8 mouse cellular contexts compared by ENCODE assay signal in the genomic region with DNA sequence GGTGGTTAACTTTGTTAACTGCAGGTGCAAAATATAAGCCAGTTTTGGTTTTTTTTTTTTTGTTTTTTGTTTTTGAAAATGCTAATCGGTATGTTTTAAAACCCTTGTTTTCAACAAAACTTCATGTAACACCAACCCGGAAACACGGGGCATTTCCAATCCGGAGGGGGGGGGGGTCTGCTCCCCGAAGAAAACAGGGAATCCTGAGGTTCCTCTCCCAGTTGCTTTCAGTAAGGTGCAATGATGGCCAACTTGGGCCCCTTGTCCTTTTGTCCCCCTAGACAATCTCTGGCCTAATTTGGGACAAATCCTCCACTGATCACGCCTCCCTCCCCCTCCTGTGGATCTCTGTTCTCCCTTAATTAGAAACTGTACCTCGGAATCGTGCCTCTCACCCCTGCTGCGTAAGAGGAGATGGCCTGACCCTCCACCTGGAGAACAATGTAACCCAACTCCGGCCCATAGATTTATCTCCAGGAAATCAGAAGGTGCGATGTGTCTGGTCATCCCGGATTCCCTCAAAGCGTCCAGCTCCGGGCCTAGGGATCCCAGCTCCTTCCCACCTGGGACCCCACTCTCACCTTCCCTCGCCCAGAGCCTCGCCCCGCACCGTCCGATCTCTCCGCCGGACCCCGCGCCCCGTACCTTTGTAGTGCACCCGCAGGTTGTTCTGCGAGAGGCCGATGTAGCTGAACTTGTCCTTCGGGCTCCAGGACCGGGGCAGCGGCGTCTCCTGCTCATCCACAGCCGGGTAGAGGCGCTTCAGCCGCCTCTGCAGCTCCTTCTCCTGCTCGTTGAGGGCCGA. TPM values are rescaled to one million over a fixed set of nuclear protein-coding genes. Genes with fewer than 3 reads are reported as not detected.
DNase-seq lines count a peak whose midpoint lies in the region; ATAC-seq and TF ChIP-seq lines count a peak whose summit lies in the region.

No protein-coding gene starts in this region.

- no peaks in the 10 kb centered on the region for H3K36me3 ChIP-seq in forebrain, embryonic 15.5 days
- H3K36me3 ChIP-seq in hindbrain, embryonic 15.5 days, result no peaks in the 10 kb centered on the region
- no peaks in the 10 kb centered on the region for H3K36me3 ChIP-seq in liver, embryonic 12.5 days

- WGBS in forebrain, embryonic 15.5 days, result 0% methylated on average over 36 of the region's 36 CpGs
- under 1% methylated on average over 36 of the region's 36 CpGs for WGBS in hindbrain, embryonic 15.5 days
- WGBS in liver, embryonic 12.5 days (ENCODE audit: insufficient replicate concordance), result under 1% methylated on average over 35 of the region's 36 CpGs

- peak overlapping the region; percentile 90 for H3K4me3 ChIP-seq in layer of hippocampus, adult 2 months
- H3K4me3 ChIP-seq in forebrain, embryonic 15.5 days, result peak overlapping the region; percentile 96
- H3K4me3 ChIP-seq in hindbrain, embryonic 15.5 days, result peak overlapping the region; percentile 89
- peak overlapping the region; percentile 96 for H3K4me3 ChIP-seq in liver, embryonic 12.5 days

- no peaks in the 10 kb centered on the region for H3K27me3 ChIP-seq in forebrain, embryonic 15.5 days
- no peaks in the 10 kb centered on the region for H3K27me3 ChIP-seq in hindbrain, embryonic 15.5 days
- no peaks in the 10 kb centered on the region for H3K27me3 ChIP-seq in liver, embryonic 12.5 days (replicated peaks)

- no peak for TF ChIP-seq CTCF in layer of hippocampus, adult 2 months (conservative IDR thresholded peaks at IDR 0.05)

- peak overlapping the region; percentile 60 for H3K4me2 ChIP-seq in forebrain, embryonic 15.5 days (replicated peaks)
- H3K4me2 ChIP-seq in hindbrain, embryonic 15.5 days, result peak overlapping the region; percentile 70
- H3K4me2 ChIP-seq in liver, embryonic 12.5 days, result peak overlapping the region; percentile 93

- H3K4me1 ChIP-seq in forebrain, embryonic 15.5 days, result peaks cover 28% of the 10 kb centered on the region
- H3K4me1 ChIP-seq in hindbrain, embryonic 15.5 days (replicated peaks), result peaks cover 35% of the 10 kb centered on the region
- H3K4me1 ChIP-seq in liver, embryonic 12.5 days, result peaks cover 63% of the 10 kb centered on the region

- 0 out of 2 replicates have a peak, but pooled peaks have one; percentile 11 for ATAC-seq in forebrain, embryonic 15.5 days (replicated peaks)
- ATAC-seq in hindbrain, embryonic 15.5 days (ENCODE audit: low FRiP score, low read depth), result peak; percentile 17; the same call in 1 of the 2 replicates
- ATAC-seq in liver, embryonic 12.5 days, result 0 out of 2 replicates have a peak, but pooled peaks have one; percentile 6

- peak overlapping the region; percentile 94 for H3K27ac ChIP-seq in layer of hippocampus, adult 2 months
- H3K27ac ChIP-seq in forebrain, embryonic 15.5 days (replicated peaks), result peak overlapping the region; percentile 99
- H3K27ac ChIP-seq in hindbrain, embryonic 15.5 days (replicated peaks), result peak overlapping the region; percentile 98
- H3K27ac ChIP-seq in liver, embryonic 12.5 days, result peak overlapping the region; percentile 98

- peak overlapping the region; percentile 98 for H3K9ac ChIP-seq in forebrain, embryonic 15.5 days (replicated peaks)
- H3K9ac ChIP-seq in hindbrain, embryonic 15.5 days, result peak overlapping the region; percentile 98
- H3K9ac ChIP-seq in liver, embryonic 12.5 days, result peak overlapping the region; percentile 96

- no peak for DNase-seq in layer of hippocampus, adult 2 months (ENCODE audit: low spot score in 2 of 2)
- DNase-seq in layer of hippocampus, adult 11-12 months (ENCODE audit: low spot score), result no peak
- peak; percentile 57 for DNase-seq in cerebellum, adult 11-12 months
- peak; percentile 69 for DNase-seq in neural tube, embryonic 10.5 days (ENCODE audit: extremely low spot score, low spot score)
- peak; percentile 57 for DNase-seq in testis, postnatal 14 days (ENCODE audit: low spot score)

- no peaks in the 10 kb centered on the region for H3K9me3 ChIP-seq in forebrain, embryonic 15.5 days
- no peaks in the 10 kb centered on the region for H3K9me3 ChIP-seq in hindbrain, embryonic 15.5 days
- no peaks in the 10 kb centered on the region for H3K9me3 ChIP-seq in liver, embryonic 12.5 days (replicated peaks)

RNA-seq across cellular contexts. Expression of gene Ranbp9, which starts 1.1 kb away (rescaled TPM):
- total RNA-seq in layer of hippocampus, adult 2 months (2021), result 10 to 100 TPM; 82.5 to 85.2 TPM
- polyA plus RNA-seq in forebrain, embryonic 15.5 days (2015; fragmentation: Nextera tagmentation; extraction: Ambion mirVana), result 13.1 and 13.2 TPM in 2 replicates
- polyA plus RNA-seq in hindbrain, embryonic 15.5 days (2015; fragmentation: Nextera tagmentation; extraction: Ambion mirVana), result 13.6 and 14.6 TPM in 2 replicates
- polyA plus RNA-seq in liver, embryonic 12.5 days (2016; fragmentation: Nextera tagmentation; extraction: Ambion mirVana), result 3.3 and 4.5 TPM in 2 replicates

Comparison
In these comparisons a context has a peak if more than half of its experiments do, and no peak if none do; other contexts are left out.
1. DNase-seq: peak in cerebellum, adult 11-12 months (single experiment), neural tube, embryonic 10.5 days (single experiment) and testis, postnatal 14 days (single experiment); none in layer of hippocampus, adult 2 months (0 of 2) and layer of hippocampus, adult 11-12 months (single experiment).
2. Peak in every context shown above with its lines, with median percentiles within 50 percentile points of each other: H3K27ac ChIP-seq, H3K4me3 ChIP-seq, ATAC-seq, H3K4me2 ChIP-seq and H3K9ac ChIP-seq.